Comparison of ENCODE assay signal across 35 mouse cellular contexts in genomic region chr12:38904516-38904915, GRCm38 (mm10).
A peak's percentile ranks its signal among the peaks of the same experiment; 100 is the strongest.
DNase-seq lines count a peak whose midpoint lies in the region; ATAC-seq lines count a peak whose summit lies in the region.
"Had no signal": no experiment of that assay in that cellular context is flagged by ENCODE, and none has a peak within 500 bp of the region (broad histone marks: within the 10 kb centered on the region; RNA-seq: fewer than 3 reads in every experiment).

No protein-coding gene starts in this region.

- H3K27ac ChIP-seq in midbrain, embryonic 11.5 days (ENCODE audit: low read depth, low read length), result no peak overlapping the region
- no peak overlapping the region for H3K27ac ChIP-seq in midbrain, embryonic 13.5 days
- H3K27ac ChIP-seq: gastrocnemius, adult 2 months; heart, adult 2 months; heart, embryonic 13.5 days; hindbrain, embryonic 10.5 days; hindbrain, embryonic 15.5 days; kidney, embryonic 15.5 days; layer of hippocampus, adult 2 months; limb, embryonic 13.5 days; liver, embryonic 12.5 days; midbrain, embryonic 15.5 days; neural tube, embryonic 15.5 days; stomach, embryonic 15.5 days had no signal

- 85% methylated on average over 3 of the region's 3 CpGs for WGBS in midbrain, embryonic 11.5 days
- 88% methylated on average over 3 of the region's 3 CpGs for WGBS in midbrain, embryonic 13.5 days

- no peak overlapping the region for H3K9ac ChIP-seq in midbrain, embryonic 11.5 days (ENCODE audit: low read length)
- H3K9ac ChIP-seq in midbrain, embryonic 13.5 days (replicated peaks), result no peak overlapping the region
- H3K9ac ChIP-seq: heart, embryonic 13.5 days; hindbrain, embryonic 15.5 days; kidney, embryonic 15.5 days; limb, embryonic 13.5 days; liver, embryonic 12.5 days; midbrain, embryonic 15.5 days; neural tube, embryonic 15.5 days; stomach, embryonic 15.5 days had no signal

- H3K27me3 ChIP-seq in midbrain, embryonic 11.5 days (ENCODE audit: control insufficient read depth, insufficient read depth, low read length), result no peaks in the 10 kb centered on the region
- H3K27me3 ChIP-seq in midbrain, embryonic 13.5 days, result no peaks in the 10 kb centered on the region
- H3K27me3 ChIP-seq: heart, embryonic 13.5 days; hindbrain, embryonic 15.5 days; kidney, embryonic 15.5 days; limb, embryonic 13.5 days; liver, embryonic 12.5 days; megakaryocyte, embryonic 14.5 days; midbrain, embryonic 15.5 days; neural tube, embryonic 15.5 days; stomach, embryonic 15.5 days had no signal

- no peak overlapping the region for H3K4me3 ChIP-seq in midbrain, embryonic 11.5 days (ENCODE audit: low read depth, low read length)
- no peak overlapping the region for H3K4me3 ChIP-seq in midbrain, embryonic 13.5 days (replicated peaks)
- H3K4me3 ChIP-seq: erythroblast, embryonic 14.5 days; gastrocnemius, adult 2 months; heart, adult 2 months; heart, embryonic 13.5 days; hindbrain, embryonic 10.5 days; hindbrain, embryonic 15.5 days; kidney, embryonic 15.5 days; layer of hippocampus, adult 2 months; limb, embryonic 13.5 days; liver, embryonic 12.5 days; megakaryocyte, embryonic 14.5 days; midbrain, embryonic 15.5 days; neural tube, embryonic 15.5 days; stomach, embryonic 15.5 days had no signal

- no peaks in the 10 kb centered on the region for H3K4me1 ChIP-seq in midbrain, embryonic 11.5 days (ENCODE audit: control insufficient read depth, insufficient read depth, low read length)
- no peaks in the 10 kb centered on the region for H3K4me1 ChIP-seq in midbrain, embryonic 13.5 days (replicated peaks)
- H3K4me1 ChIP-seq: hindbrain, embryonic 10.5 days; hindbrain, embryonic 15.5 days; kidney, embryonic 15.5 days; liver, embryonic 12.5 days; megakaryocyte, embryonic 14.5 days; midbrain, embryonic 15.5 days; neural tube, embryonic 15.5 days had no signal

- DNase-seq in adrenal gland, adult (ENCODE audit: inconsistent age in 2 of 2, low spot score in 1 of 2), result peak; percentile 33 to 86
- no peak for DNase-seq in adrenal gland, postnatal 4 days (ENCODE audit: low spot score in 2 of 2)
- DNase-seq in midbrain, embryonic 11.5 days (ENCODE audit: low spot score, missing footprints), result peak; percentile 77
- DNase-seq in layer of hippocampus, postnatal 10 days (ENCODE audit: low spot score in 2 of 2), result no peak
- DNase-seq in spleen, adult 12 weeks (ENCODE audit: low spot score), result no peak
- DNase-seq: cerebellum, adult 8-10 months; gastrocnemius, adult 2 months; gastrocnemius, postnatal 36 days; heart, adult 2 months; heart, postnatal 10 days; kidney, adult 11 months; kidney, postnatal 36 days; lung, adult 18-20 months; lung, postnatal 14 days; retina, postnatal 1 day; right cerebral cortex, postnatal 14 days; thymus, postnatal 25 days had no signal

- H3K36me3 ChIP-seq in midbrain, embryonic 11.5 days (ENCODE audit: control insufficient read depth, insufficient read depth, low read length), result no peaks in the 10 kb centered on the region
- no peaks in the 10 kb centered on the region for H3K36me3 ChIP-seq in midbrain, embryonic 13.5 days
- H3K36me3 ChIP-seq: heart, embryonic 13.5 days; hindbrain, embryonic 10.5 days; hindbrain, embryonic 15.5 days; kidney, embryonic 15.5 days; limb, embryonic 13.5 days; liver, embryonic 12.5 days; midbrain, embryonic 15.5 days; neural tube, embryonic 15.5 days; stomach, embryonic 15.5 days had no signal

- H3K9me3 ChIP-seq in midbrain, embryonic 11.5 days (ENCODE audit: control insufficient read depth, low read length), result no peaks in the 10 kb centered on the region
- H3K9me3 ChIP-seq in midbrain, embryonic 13.5 days, result no peaks in the 10 kb centered on the region
- H3K9me3 ChIP-seq: heart, embryonic 13.5 days; hindbrain, embryonic 10.5 days; hindbrain, embryonic 15.5 days; kidney, embryonic 15.5 days; limb, embryonic 13.5 days; liver, embryonic 12.5 days; midbrain, embryonic 15.5 days; neural tube, embryonic 15.5 days; stomach, embryonic 15.5 days had no signal

- H3K4me2 ChIP-seq in midbrain, embryonic 11.5 days, result no peak overlapping the region
- no peak overlapping the region for H3K4me2 ChIP-seq in midbrain, embryonic 13.5 days (replicated peaks)
- H3K4me2 ChIP-seq: heart, embryonic 13.5 days; hindbrain, embryonic 15.5 days; kidney, embryonic 15.5 days; limb, embryonic 13.5 days; liver, embryonic 12.5 days; midbrain, embryonic 15.5 days; neural tube, embryonic 15.5 days; stomach, embryonic 15.5 days had no signal

- no peak for ATAC-seq in midbrain, embryonic 11.5 days (ENCODE audit: low FRiP score)
- ATAC-seq in midbrain, embryonic 13.5 days, result no peak
- peak; percentile 87 for ATAC-seq in common myeloid progenitor, adult 5-6 weeks (replicated peaks; ENCODE audit: low read depth, poor library complexity, severe bottlenecking)
- peak; percentile 98 for ATAC-seq in megakaryocyte progenitor cell, adult 5-6 weeks (replicated peaks; ENCODE audit: poor library complexity)
- ATAC-seq: CD4-positive, CD25-positive, alpha-beta regulatory T cell, adult 4 months; forebrain, embryonic 16.5 days; inflammation-experienced regulatory T-cells, adult 6 months; liver, embryonic 12.5 days; midbrain, embryonic 15.5 days had no signal

Comparison
In these comparisons a context has a peak if more than half of its experiments do, and no peak if none do; other contexts are left out.
1. DNase-seq: peak in adrenal gland, adult (2 of 2) and midbrain, embryonic 11.5 days (single experiment); none in adrenal gland, postnatal 4 days (0 of 2), layer of hippocampus, postnatal 10 days (0 of 2) and spleen, adult 12 weeks (single experiment).
2. ATAC-seq: peak in common myeloid progenitor, adult 5-6 weeks (single experiment) and megakaryocyte progenitor cell, adult 5-6 weeks (single experiment); none in midbrain, embryonic 11.5 days (single experiment) and midbrain, embryonic 13.5 days (single experiment).